Comparison of ENCODE assay signal across 8 mouse cellular contexts in genomic region chr7:102267601-102268394, GRCm38 (mm10). TPM values are rescaled to one million over a fixed set of nuclear protein-coding genes. Genes with fewer than 3 reads are reported as not detected.
DNase-seq lines count a peak whose midpoint lies in the region; ATAC-seq lines count a peak whose summit lies in the region.

Stim1 (plus strand) TSS chr7:102267806.

- H3K27me3 ChIP-seq in intestine, embryonic 15.5 days (replicated peaks), result no peaks in the 10 kb centered on the region
- no peaks in the 10 kb centered on the region for H3K27me3 ChIP-seq in liver, embryonic 12.5 days (replicated peaks)
- H3K27me3 ChIP-seq in neural tube, embryonic 11.5 days (ENCODE audit: control insufficient read depth, insufficient read depth, low read length), result peaks cover 8% of the 10 kb centered on the region; the same call in 1 of the 2 replicates
- no peaks in the 10 kb centered on the region for H3K27me3 ChIP-seq in stomach, embryonic 16.5 days (ENCODE audit: control insufficient read depth, insufficient read depth, low read length)

- peak within 1 kb of the TSS; percentile 89 for H3K4me3 ChIP-seq in intestine, embryonic 15.5 days (replicated peaks)
- peak within 1 kb of the TSS; percentile 82 for H3K4me3 ChIP-seq in liver, embryonic 12.5 days
- H3K4me3 ChIP-seq in neural tube, embryonic 11.5 days (ENCODE audit: low read depth, low read length), result peak within 1 kb of the TSS; percentile 87
- peak within 1 kb of the TSS; percentile 85 for H3K4me3 ChIP-seq in stomach, embryonic 16.5 days (replicated peaks; ENCODE audit: low read length)

- H3K27ac ChIP-seq in intestine, embryonic 15.5 days, result peak within 1 kb of the TSS; percentile 52; the same call in 1 of the 2 replicates
- H3K27ac ChIP-seq in liver, embryonic 12.5 days, result peak within 1 kb of the TSS; percentile 93
- no peak within 1 kb of the TSS for H3K27ac ChIP-seq in neural tube, embryonic 11.5 days (ENCODE audit: low read depth, low read length)
- H3K27ac ChIP-seq in stomach, embryonic 16.5 days (ENCODE audit: low read length), result peak within 1 kb of the TSS; percentile 79

- ATAC-seq in activated CD4-positive, CD25-positive, alpha-beta regulatory T cell, adult 4 months, result peak; percentile 7
- peak; percentile 98 for ATAC-seq in intestine, embryonic 15.5 days
- peak; percentile 92 for ATAC-seq in liver, embryonic 12.5 days
- peak; percentile 76 for ATAC-seq in neural tube, embryonic 11.5 days (ENCODE audit: insufficient read depth, low FRiP score, low TSS enrichment)
- peak; percentile 93 for ATAC-seq in stomach, embryonic 16.5 days (ENCODE audit: insufficient read depth, low FRiP score)

- peak; percentile 75 for DNase-seq in 3134 (ENCODE audit: extremely low read depth, insufficient read length, low spot score)
- peak; percentile 70 for DNase-seq in embryo, embryonic 9.5 days (ENCODE audit: extremely low spot score)
- peak; percentile 53 to 80 for DNase-seq in gastrocnemius, postnatal 4 days (ENCODE audit: low spot score in 2 of 2)
- DNase-seq in neural tube, embryonic 11.5 days (ENCODE audit: low spot score), result peak; percentile 58

- no peaks in the 10 kb centered on the region for H3K36me3 ChIP-seq in intestine, embryonic 15.5 days
- no peaks in the 10 kb centered on the region for H3K36me3 ChIP-seq in liver, embryonic 12.5 days
- H3K36me3 ChIP-seq in neural tube, embryonic 11.5 days (ENCODE audit: control insufficient read depth, insufficient read depth, low read length), result no peaks in the 10 kb centered on the region
- no peaks in the 10 kb centered on the region for H3K36me3 ChIP-seq in stomach, embryonic 16.5 days (ENCODE audit: control insufficient read depth, insufficient read depth, low read length)

- no peaks in the 10 kb centered on the region for H3K9me3 ChIP-seq in intestine, embryonic 15.5 days
- no peaks in the 10 kb centered on the region for H3K9me3 ChIP-seq in liver, embryonic 12.5 days (replicated peaks)
- H3K9me3 ChIP-seq in neural tube, embryonic 11.5 days (ENCODE audit: control insufficient read depth, low read length), result no peaks in the 10 kb centered on the region
- no peaks in the 10 kb centered on the region for H3K9me3 ChIP-seq in stomach, embryonic 16.5 days (replicated peaks; ENCODE audit: control insufficient read depth, low read length)

- H3K4me2 ChIP-seq in intestine, embryonic 15.5 days (replicated peaks), result peak within 1 kb of the TSS; percentile 77
- H3K4me2 ChIP-seq in liver, embryonic 12.5 days, result peak within 1 kb of the TSS; percentile 93
- peak within 1 kb of the TSS; percentile 95 for H3K4me2 ChIP-seq in neural tube, embryonic 11.5 days (ENCODE audit: low read depth)
- H3K4me2 ChIP-seq in stomach, embryonic 16.5 days (ENCODE audit: low read depth, low read length), result peak within 1 kb of the TSS; percentile 82

- 0 out of 2 replicates have a peak, but pooled peaks cover 6% of the 10 kb centered on the region for H3K4me1 ChIP-seq in intestine, embryonic 15.5 days (replicated peaks)
- peaks cover 65% of the 10 kb centered on the region for H3K4me1 ChIP-seq in liver, embryonic 12.5 days
- H3K4me1 ChIP-seq in neural tube, embryonic 11.5 days (ENCODE audit: control insufficient read depth, insufficient read depth, low read length), result peaks cover 2% of the 10 kb centered on the region; the same call in 1 of the 2 replicates
- peaks cover 21% of the 10 kb centered on the region; the same call in 1 of the 2 replicates for H3K4me1 ChIP-seq in stomach, embryonic 16.5 days (ENCODE audit: control insufficient read depth, insufficient read depth, low read length)

- under 1% methylated on average over 53 of the region's 73 CpGs for WGBS in intestine, embryonic 15.5 days
- under 1% methylated on average over 45 of the region's 73 CpGs for WGBS in liver, embryonic 12.5 days (ENCODE audit: insufficient replicate concordance)
- WGBS in neural tube, embryonic 11.5 days, result under 1% methylated on average over 48 of the region's 73 CpGs
- under 1% methylated on average over 68 of the region's 73 CpGs for WGBS in stomach, embryonic 16.5 days

- H3K9ac ChIP-seq in intestine, embryonic 15.5 days, result peak within 1 kb of the TSS; percentile 83
- H3K9ac ChIP-seq in liver, embryonic 12.5 days, result peak within 1 kb of the TSS; percentile 87
- peak within 1 kb of the TSS; percentile 69 for H3K9ac ChIP-seq in neural tube, embryonic 11.5 days (ENCODE audit: low read length)
- peak within 1 kb of the TSS; percentile 79 for H3K9ac ChIP-seq in stomach, embryonic 16.5 days (ENCODE audit: low read length)

RNA-seq across cellular contexts. Expression of gene Stim1, which starts in this region (rescaled TPM):
- polyA plus RNA-seq in activated CD4-positive, CD25-positive, alpha-beta regulatory T cell, adult 4 months (2017; shearing (Covaris generic)), result 10 to 100 TPM; 39.4 to 46.8 TPM
- 100 to 1,000 TPM; 248 to 260 TPM for total RNA-seq in gastrocnemius, postnatal 4 days (2021)
- polyA plus RNA-seq in intestine, embryonic 15.5 days (2015; fragmentation: Nextera tagmentation; extraction: Ambion mirVana), result 20.1 TPM in 2 replicates
- polyA plus RNA-seq in liver, embryonic 12.5 days (2016; fragmentation: Nextera tagmentation; extraction: Ambion mirVana), result 19.5 and 19.9 TPM in 2 replicates
- 11.0 and 11.2 TPM in 2 replicates for polyA plus RNA-seq in neural tube, embryonic 11.5 days (2014; fragmentation: Nextera tagmentation; extraction: Ambion mirVana)
- polyA plus RNA-seq in stomach, embryonic 16.5 days (2015; fragmentation: Nextera tagmentation; extraction: Ambion mirVana), result 33.7 and 36.1 TPM in 2 replicates

Comparison
In these comparisons a context has a peak if more than half of its experiments do, and no peak if none do; other contexts are left out.
1. ATAC-seq: peak in every context shown above with its lines; median percentile 98 in intestine, embryonic 15.5 days; 93 in stomach, embryonic 16.5 days; 92 in liver, embryonic 12.5 days; 76 in neural tube, embryonic 11.5 days; 7 in activated CD4-positive, CD25-positive, alpha-beta regulatory T cell, adult 4 months.